Mouse (Mus musculus) liver, embryonic 12.5 days (tissue): ENCODE measurements around the gene 1700061G19Rik. TPM values are rescaled to one million over a fixed set of nuclear protein-coding genes. Genes with fewer than 3 reads are reported as not detected.

Source experiments
- ATAC-seq: fragments of 200-750 bp; cut with Nextera tagmentation; 2 replicates; pipeline ENCODE4 v1.8.0; 2017; ENCODE audit warnings: moderate number of reproducible peaks, mild to moderate bottlenecking, moderate library complexity
- H3K27ac ChIP-seq: fragments of 300-500 bp; sonication (generic); 2 replicates; pipeline ENCODE4 v1.5.1; 2016; ENCODE audit warnings: mild to moderate bottlenecking
- H3K27me3 ChIP-seq: fragments of 300-500 bp; sonication (generic); replicated peaks from 2 replicates; pipeline ENCODE4 v1.6.1; 2016; ENCODE audit warnings: mild to moderate bottlenecking, moderate library complexity
- H3K36me3 ChIP-seq: fragments of 300-500 bp; sonication (generic); 2 replicates; pipeline ENCODE4 v1.6.1; 2016; ENCODE audit warnings: mild to moderate bottlenecking, moderate library complexity
- H3K4me1 ChIP-seq: fragments of 300-500 bp; sonication (generic); 2 replicates; pipeline ENCODE4 v1.6.1; 2016
- H3K4me2 ChIP-seq: fragments of 300-500 bp; sonication (generic); 2 replicates; pipeline ENCODE4 v1.6.1; 2016; ENCODE audit warnings: mild to moderate bottlenecking, moderate library complexity
- H3K4me3 ChIP-seq: fragments of 300-500 bp; sonication (generic); 2 replicates; pipeline ENCODE4 v1.5.1; 2016; ENCODE audit warnings: mild to moderate bottlenecking, moderate library complexity
- H3K9ac ChIP-seq: fragments of 300-500 bp; sonication (generic); 2 replicates; pipeline ENCODE4 v1.6.1; 2016; ENCODE audit warnings: mild to moderate bottlenecking, moderate library complexity
- H3K9me3 ChIP-seq: fragments of 300-500 bp; sonication (generic); replicated peaks from 2 replicates; pipeline ENCODE4 v1.6.1; 2016; ENCODE audit warnings: mild to moderate bottlenecking, moderate library complexity
- WGBS: fragments of 180-500 bp; shearing (Covaris S2); methylation state at CpG from one replicate; pipeline ENCODE4 v1.1.7; 2016; ENCODE audit not compliant: insufficient replicate concordance; 5-methylcytosine and 5-hydroxymethylcytosine counted together
- polyA plus RNA-seq: library from polyadenylated mRNA; unstranded; fragments of >200 nt; fragmentation: Nextera tagmentation; extraction: Ambion mirVana; gene quantifications from 2 replicates; pipeline ENCODE4 v1.2.1, GENCODE M21; 2016

The 1700061G19Rik gene
- polyA plus RNA-seq, 1 experiment from 2014 or later, result 0.08 TPM

- no peak for ATAC-seq
- 81% methylated on average over 2 of the region's 2 CpGs for WGBS
- peaks cover 13% of the 10 kb centered on the region; the same call in 1 of the 2 replicates for H3K27me3 ChIP-seq
- H3K9me3 ChIP-seq, result no peaks in the 10 kb centered on the region
- H3K4me1 ChIP-seq, result peaks cover 70% of the 10 kb centered on the region
- H3K9ac ChIP-seq, result no peak overlapping the region
- no peak overlapping the region for H3K4me3 ChIP-seq
- H3K4me2 ChIP-seq, result peak overlapping the region; percentile 98; the same call in 1 of the 2 replicates
- H3K27ac ChIP-seq, result no peak overlapping the region
- 0 out of 2 replicates have a peak, but pooled peaks cover 2% of the 10 kb centered on the region for H3K36me3 ChIP-seq
These were observed 58.1 kb downstream of the 1700061G19Rik start for GRCm38 (mm10) chr17:56933395-56933794.

GRCm38 (mm10) chr17:56934545-56935330 is 59.5 kb downstream of the 1700061G19Rik start:
- ATAC-seq, result peak; percentile 68
- H3K4me3 ChIP-seq, result peak overlapping the region; percentile 85
- peaks cover 57% of the 10 kb centered on the region for H3K4me1 ChIP-seq
- H3K27me3 ChIP-seq, result peaks cover 22% of the 10 kb centered on the region; the same call in 1 of the 2 replicates
- peak overlapping the region; percentile 98 for H3K4me2 ChIP-seq
- no peaks in the 10 kb centered on the region for H3K9me3 ChIP-seq
- 2% methylated on average over 45 of the region's 45 CpGs for WGBS
- no peaks in the 10 kb centered on the region for H3K36me3 ChIP-seq
- peak overlapping the region; percentile 91 for H3K9ac ChIP-seq
- H3K27ac ChIP-seq, result peak overlapping the region; percentile 83

- WGBS, result 2% methylated on average over 76 of the region's 76 CpGs
- Histone ChIP-seq H3K4me1 (peaks cover 49% of the 10 kb centered on the region), H3K27ac (peak within 1 kb of the TSS; percentile 83), H3K36me3 (no peaks in the 10 kb centered on the region), H3K4me3 (peak within 1 kb of the TSS; percentile 85), H3K9me3 (no peaks in the 10 kb centered on the region), H3K9ac (peak within 1 kb of the TSS; percentile 91), H3K27me3 (peaks cover 22% of the 10 kb centered on the region; the same call in 1 of the 2 replicates), H3K4me2 (peak within 1 kb of the TSS; percentile 98)
- peak; percentile 97 for ATAC-seq
These were observed 60.3 kb downstream of the 1700061G19Rik start, which contains the start of gene Mllt1 for GRCm38 (mm10) chr17:56935363-56936131. TSS of gene Mllt1 (minus strand) at chr17:56935415.

- H3K9ac ChIP-seq, result no peak overlapping the region
- H3K4me2 ChIP-seq, result no peak overlapping the region
- no peak overlapping the region for H3K27ac ChIP-seq
- peaks cover 22% of the 10 kb centered on the region; the same call in 1 of the 2 replicates for H3K27me3 ChIP-seq
- no peak for ATAC-seq
- H3K4me3 ChIP-seq, result no peak overlapping the region
- WGBS, result 74% methylated on average over 7 of the region's 7 CpGs
- no peaks in the 10 kb centered on the region for H3K9me3 ChIP-seq
- no peaks in the 10 kb centered on the region for H3K36me3 ChIP-seq
- peaks cover 39% of the 10 kb centered on the region for H3K4me1 ChIP-seq
These were observed 61.5 kb downstream of the 1700061G19Rik start for GRCm38 (mm10) chr17:56936731-56937130.

Other genes with a start within 250 kb of the 1700061G19Rik start
- gene Lonp1, start 248.6 kb upstream of the 1700061G19Rik start, polyA plus RNA-seq, result 61.7 and 65.4 TPM in 2 replicates
- 0.50 and 0.57 TPM in 2 replicates for gene Catsperd, start 247.3 kb upstream of the 1700061G19Rik start, polyA plus RNA-seq
- 66.3 and 67.5 TPM in 2 replicates for gene Ranbp3, start 202.2 kb upstream of the 1700061G19Rik start, polyA plus RNA-seq
- 265 and 282 TPM in 2 replicates for gene Ndufa11, start 157.7 kb upstream of the 1700061G19Rik start, polyA plus RNA-seq
- 3.8 and 4.0 TPM in 2 replicates for gene Vmac, start 157.5 kb upstream of the 1700061G19Rik start, polyA plus RNA-seq
- gene Nrtn, start 117.9 kb upstream of the 1700061G19Rik start, polyA plus RNA-seq, result 3.2 and 4.1 TPM in 2 replicates
- gene Dus3l, start 110.7 kb upstream of the 1700061G19Rik start, polyA plus RNA-seq, result 24.1 and 24.6 TPM in 2 replicates
- gene Prr22, start 105.2 kb upstream of the 1700061G19Rik start, polyA plus RNA-seq, result 1.1 and 1.2 TPM in 2 replicates
- 12.6 and 13.6 TPM in 2 replicates for gene Rfx2, start 44.5 kb upstream of the 1700061G19Rik start, polyA plus RNA-seq
- gene Acsbg2, start 1.0 kb upstream of the 1700061G19Rik start, polyA plus RNA-seq, result not detected in 2 replicates
- gene Mllt1, start 59.9 kb downstream of the 1700061G19Rik start, polyA plus RNA-seq, result 24.4 and 24.7 TPM in 2 replicates
- gene Acer1, start 106.6 kb downstream of the 1700061G19Rik start, polyA plus RNA-seq, result not detected in 2 replicates
- gene Clpp, start 114.8 kb downstream of the 1700061G19Rik start, polyA plus RNA-seq, result 108 and 115 TPM in 2 replicates
- 24.5 and 25.1 TPM in 2 replicates for gene Alkbh7, start 121.9 kb downstream of the 1700061G19Rik start, polyA plus RNA-seq
- 0.29 and 0.31 TPM in 2 replicates for gene Pspn, start 124.5 kb downstream of the 1700061G19Rik start, polyA plus RNA-seq
- gene Gtf2f1, start 135.8 kb downstream of the 1700061G19Rik start, polyA plus RNA-seq, result 76.4 and 78.5 TPM in 2 replicates
- gene Gm17949, start 136.0 kb downstream of the 1700061G19Rik start, polyA plus RNA-seq, result 0.11 and 0.33 TPM in 2 replicates
- gene Khsrp, start 156.0 kb downstream of the 1700061G19Rik start, polyA plus RNA-seq, result 54.9 and 57.1 TPM in 2 replicates
- gene Slc25a41, start 166.2 kb downstream of the 1700061G19Rik start, polyA plus RNA-seq, result not detected in 2 replicates
- gene Crb3, start 183.6 kb downstream of the 1700061G19Rik start, polyA plus RNA-seq, result 2.5 and 3.0 TPM in 2 replicates
- gene Slc25a23, start 184.4 kb downstream of the 1700061G19Rik start, polyA plus RNA-seq, result 3.2 and 3.5 TPM in 2 replicates
- 1.8 and 2.2 TPM in 2 replicates for gene Dennd1c, start 203.0 kb downstream of the 1700061G19Rik start, polyA plus RNA-seq
- gene Tubb4a, start 212.3 kb downstream of the 1700061G19Rik start, polyA plus RNA-seq, result 1.1 and 1.4 TPM in 2 replicates
- gene Tnfsf9, start 229.8 kb downstream of the 1700061G19Rik start, polyA plus RNA-seq, result 2.3 and 2.4 TPM in 2 replicates